Mouse (Mus musculus) skeletal muscle tissue, adult 2 months (tissue): Measurements from ENCODE around the gene Atpaf2.
A peak's percentile ranks its signal among the peaks of the same experiment; 100 is the strongest.
"Not testable (repeated sequence)": the region's sequence is repeated elsewhere in the genome, so short reads cannot be mapped to it uniquely, and the experiment has no call there.

Source experiments
- DNase-seq: peaks from one replicate; pipeline ENCODE4 v3.0.0-alpha.2; 2012; ENCODE audit warnings: low read depth, low spot score

Gene Atpaf2

GRCm38 (mm10) chr11:60417717-60418472 is at the start of gene Atpaf2:
Gene Atpaf2 (minus strand): TSS chr11:60418457.
- no peak for DNase-seq

GRCm38 (mm10) chr11:60465943-60466380 is 47.7 kb upstream of the Atpaf2 start:
- DNase-seq, result no peak

GRCm38 (mm10) chr11:60457973-60458372 is 39.7 kb upstream of the Atpaf2 start:
- no peak for DNase-seq

- DNase-seq, result no peak
Measured at GRCm38 (mm10) chr11:60454745-60455087, 36.5 kb upstream of the Atpaf2 start.

GRCm38 (mm10) chr11:60454080-60454744 is 36.0 kb upstream of the Atpaf2 start, which contains the start of gene Drg2:
Gene Drg2 (plus strand): TSS chr11:60454591.
- peak; percentile 77 for DNase-seq

- no peak for DNase-seq
Measured at GRCm38 (mm10) chr11:60444007-60444406, 25.8 kb upstream of the Atpaf2 start.

GRCm38 (mm10) chr11:60442896-60443295 is 24.6 kb upstream of the Atpaf2 start:
- DNase-seq, result no peak

GRCm38 (mm10) chr11:60440176-60440575 is 21.9 kb upstream of the Atpaf2 start:
- no peak for DNase-seq

GRCm38 (mm10) chr11:60439621-60440020 is 21.4 kb upstream of the Atpaf2 start:
- DNase-seq, result not testable (repeated sequence)

- DNase-seq, result no peak
Measured at GRCm38 (mm10) chr11:60436618-60437017, 18.4 kb upstream of the Atpaf2 start.

GRCm38 (mm10) chr11:60435133-60435532 is 16.9 kb upstream of the Atpaf2 start:
- DNase-seq, result no peak

GRCm38 (mm10) chr11:60433501-60433900 is 15.2 kb upstream of the Atpaf2 start:
- DNase-seq, result no peak

- DNase-seq, result no peak
Measured at GRCm38 (mm10) chr11:60427628-60428027, 9.4 kb upstream of the Atpaf2 start.

- DNase-seq, result no peak
Measured at GRCm38 (mm10) chr11:60426417-60426816, 8.2 kb upstream of the Atpaf2 start.

GRCm38 (mm10) chr11:60423006-60423405 is 4.7 kb upstream of the Atpaf2 start:
- no peak for DNase-seq

GRCm38 (mm10) chr11:60422046-60422668 is 3.9 kb upstream of the Atpaf2 start:
- DNase-seq, result no peak

- DNase-seq, result no peak
Measured at GRCm38 (mm10) chr11:60418473-60418803, 181 bp upstream of the Atpaf2 start.

- DNase-seq, result peak; percentile 98
Measured at GRCm38 (mm10) chr11:60416963-60417716, 1.1 kb downstream of the Atpaf2 start, which contains the start of gene Gid4. Gene Gid4 (plus strand): TSS chr11:60417145.

- DNase-seq, result no peak
Measured at GRCm38 (mm10) chr11:60416590-60416962, 1.7 kb downstream of the Atpaf2 start.

GRCm38 (mm10) chr11:60412921-60413320 is 5.3 kb downstream of the Atpaf2 start:
- DNase-seq, result no peak

- DNase-seq, result peak; percentile 45
Measured at GRCm38 (mm10) chr11:60412173-60412572, 6.1 kb downstream of the Atpaf2 start.

- DNase-seq, result no peak
Measured at GRCm38 (mm10) chr11:60406606-60407005, 11.7 kb downstream of the Atpaf2 start.
